Mouse (Mus musculus) heart, embryonic 15.5 days (tissue): ENCODE results near the gene Prkg1. TPM values are rescaled to one million over a fixed set of nuclear protein-coding genes. Genes with fewer than 3 reads are reported as not detected.
"Not testable (repeated sequence)": the region's sequence is repeated elsewhere in the genome, so short reads cannot be mapped to it uniquely, and the experiment has no call there.

ENCODE experiments used
- ATAC-seq: fragments of 200-750 bp; cut with Nextera tagmentation; replicated peaks from 2 replicates; pipeline ENCODE4 v1.8.0; 2017; ENCODE audit warnings: low read depth, moderate TSS enrichment; ENCODE audit not compliant: insufficient number of reproducible peaks, insufficient read depth, low FRiP score
- H3K27ac ChIP-seq: fragments of 300-500 bp; sonication (generic); 2 replicates; pipeline ENCODE4 v1.5.1; 2015; ENCODE audit warnings: mild to moderate bottlenecking, inconsistent platforms
- H3K27me3 ChIP-seq: fragments of 300-500 bp; sonication (generic); 2 replicates; pipeline ENCODE4 v1.6.1; 2015; ENCODE audit warnings: inconsistent platforms
- H3K36me3 ChIP-seq: fragments of 300-500 bp; sonication (generic); 2 replicates; pipeline ENCODE4 v1.6.1; 2015; ENCODE audit warnings: mild to moderate bottlenecking, inconsistent platforms
- H3K4me1 ChIP-seq: fragments of 300-500 bp; sonication (generic); replicated peaks from 2 replicates; pipeline ENCODE4 v1.6.1; 2015; ENCODE audit warnings: inconsistent platforms
- H3K4me2 ChIP-seq: fragments of 300-500 bp; sonication (generic); 2 replicates; pipeline ENCODE4 v1.6.1; 2015; ENCODE audit warnings: inconsistent platforms, mild to moderate bottlenecking, moderate library complexity
- H3K4me3 ChIP-seq: fragments of 300-500 bp; sonication (generic); 2 replicates; pipeline ENCODE4 v1.5.1; 2015; ENCODE audit warnings: mild to moderate bottlenecking, inconsistent platforms
- H3K9ac ChIP-seq: fragments of 300-500 bp; sonication (generic); 2 replicates; pipeline ENCODE4 v1.6.1; 2015; ENCODE audit warnings: mild to moderate bottlenecking, inconsistent platforms
- H3K9me3 ChIP-seq: fragments of 300-500 bp; sonication (generic); replicated peaks from 2 replicates; pipeline ENCODE4 v1.6.1; 2016; ENCODE audit warnings: inconsistent platforms
- WGBS: fragments of 180-500 bp; shearing (Covaris S2); methylation state at CpG from one replicate; pipeline ENCODE4 v1.1.7; 2015; ENCODE audit warnings: mixed read lengths; 5-methylcytosine and 5-hydroxymethylcytosine counted together
- polyA plus RNA-seq: library from polyadenylated mRNA; unstranded; fragments of >200 nt; fragmentation: Nextera tagmentation; extraction: Ambion mirVana; gene quantifications from 2 replicates; pipeline ENCODE4 v1.2.1, GENCODE M21; 2015

The Prkg1 gene
- polyA plus RNA-seq, 1 experiment from 2014 or later: 6.0 TPM

DNA sequence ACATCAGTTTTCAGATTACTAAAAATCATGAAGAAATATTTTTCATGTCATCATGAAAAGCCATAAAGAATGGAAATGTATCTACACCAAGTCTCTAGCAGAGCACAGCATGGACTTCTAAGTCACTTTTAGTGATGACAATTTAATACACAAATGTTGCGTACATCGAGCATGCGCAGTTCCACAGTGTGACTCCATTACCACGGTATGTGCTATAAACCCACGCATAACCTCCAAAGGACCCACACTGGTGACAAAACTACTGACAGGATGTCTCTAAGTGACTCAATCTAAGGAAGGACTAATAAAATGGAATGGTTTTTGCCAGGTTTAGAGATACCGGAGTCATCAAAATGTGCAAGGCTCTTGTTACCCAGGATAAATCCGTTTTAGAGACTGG lies 480.7 kb downstream of the Prkg1 start:
- no peak overlapping the region for H3K27ac ChIP-seq
- no peaks in the 10 kb centered on the region for H3K4me1 ChIP-seq
- H3K4me2 ChIP-seq: no peak overlapping the region
- WGBS: 88% methylated on average over 7 of the region's 7 CpGs
- no peaks in the 10 kb centered on the region for H3K27me3 ChIP-seq
- H3K9ac ChIP-seq: no peak overlapping the region
- no peak overlapping the region for H3K4me3 ChIP-seq
- ATAC-seq: no peak
- H3K9me3 ChIP-seq: no peaks in the 10 kb centered on the region
- no peaks in the 10 kb centered on the region for H3K36me3 ChIP-seq

GRCm38 (mm10) chr19:31283617-31284016 lies 481.2 kb downstream of the Prkg1 start:
- Histone ChIP-seq H3K27ac (no peak overlapping the region), H3K9ac (no peak overlapping the region), H3K9me3 (no peaks in the 10 kb centered on the region), H3K4me3 (no peak overlapping the region), H3K27me3 (no peaks in the 10 kb centered on the region), H3K4me1 (no peaks in the 10 kb centered on the region), H3K36me3 (no peaks in the 10 kb centered on the region), H3K4me2 (no peak overlapping the region)
- WGBS: 84% methylated on average over 2 of the region's 2 CpGs
- ATAC-seq: no peak

DNA sequence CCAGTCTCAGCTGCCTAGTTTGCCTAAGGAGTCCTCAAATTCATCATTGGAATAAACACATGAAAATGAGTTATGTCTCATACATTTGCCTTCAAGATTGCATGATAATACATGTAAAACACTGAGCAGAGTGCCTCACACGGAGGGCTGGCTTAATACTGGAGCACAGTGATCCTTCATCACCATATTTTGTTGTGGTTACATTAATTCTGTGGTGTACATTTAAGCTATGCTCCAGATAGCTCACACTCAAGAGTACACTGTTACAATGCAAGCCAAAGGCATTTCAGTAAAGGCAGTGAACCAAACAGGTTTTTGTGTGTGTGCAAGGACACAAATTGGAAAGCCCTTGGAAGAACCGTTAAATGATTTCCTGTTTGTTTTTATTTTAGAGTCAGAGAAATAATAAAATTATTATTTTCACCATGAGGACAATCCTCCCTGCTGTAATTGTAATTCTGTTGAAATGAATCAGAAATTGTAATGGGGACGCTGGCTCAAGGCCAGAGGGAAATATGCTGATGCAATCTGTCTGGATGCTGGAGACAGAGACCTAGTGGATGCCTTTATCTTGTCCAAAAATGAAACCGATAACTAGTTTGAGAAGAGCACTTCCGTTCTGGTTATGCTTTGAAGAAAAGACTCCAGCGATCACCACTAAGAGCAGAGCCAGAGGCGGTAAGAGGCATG lies 484.9 kb downstream of the Prkg1 start:
- no peak overlapping the region for H3K4me2 ChIP-seq
- H3K9me3 ChIP-seq: no peaks in the 10 kb centered on the region
- no peaks in the 10 kb centered on the region for H3K4me1 ChIP-seq
- ATAC-seq: no peak
- no peaks in the 10 kb centered on the region for H3K36me3 ChIP-seq
- no peak overlapping the region for H3K27ac ChIP-seq
- no peaks in the 10 kb centered on the region for H3K27me3 ChIP-seq
- WGBS: 69% methylated on average over 7 of the region's 7 CpGs
- no peak overlapping the region for H3K9ac ChIP-seq
- H3K4me3 ChIP-seq: no peak overlapping the region

GRCm38 (mm10) chr19:31262438-31262837 lies 502.4 kb downstream of the Prkg1 start:
- Histone ChIP-seq H3K4me2 (no peak overlapping the region), H3K27me3 (no peaks in the 10 kb centered on the region), H3K9ac (no peak overlapping the region), H3K4me1 (no peaks in the 10 kb centered on the region), H3K4me3 (no peak overlapping the region), H3K27ac (no peak overlapping the region), H3K36me3 (no peaks in the 10 kb centered on the region), H3K9me3 (no peaks in the 10 kb centered on the region)
- 86% methylated on average over 1 of the region's 1 CpGs for WGBS
- no peak for ATAC-seq

DNA sequence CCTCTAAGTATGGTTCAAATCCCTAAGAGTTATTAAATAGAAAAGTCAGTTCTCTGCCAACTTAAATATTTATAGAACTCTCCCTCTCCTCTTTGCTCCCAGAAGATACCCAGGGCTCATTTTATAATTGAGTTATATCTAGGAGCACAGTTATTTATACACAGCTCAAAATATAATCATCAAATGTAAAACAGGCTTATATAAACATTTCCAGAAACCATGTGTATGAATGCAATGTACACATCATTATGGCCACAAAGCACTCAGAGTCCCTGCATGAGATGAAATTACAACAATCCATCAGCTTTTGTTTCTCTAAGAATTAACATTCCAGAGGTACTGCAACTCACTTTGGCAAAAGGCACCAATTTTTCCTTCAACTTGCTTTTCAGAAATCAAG lies 504.3 kb downstream of the Prkg1 start:
- Histone ChIP-seq H3K27me3 (no peaks in the 10 kb centered on the region), H3K9me3 (no peaks in the 10 kb centered on the region), H3K27ac (no peak overlapping the region), H3K36me3 (no peaks in the 10 kb centered on the region), H3K4me3 (no peak overlapping the region), H3K9ac (no peak overlapping the region), H3K4me2 (no peak overlapping the region), H3K4me1 (no peaks in the 10 kb centered on the region)
- no peak for ATAC-seq

- H3K9me3 ChIP-seq: no peaks in the 10 kb centered on the region
- no peaks in the 10 kb centered on the region for H3K4me1 ChIP-seq
- WGBS: 70% methylated on average over 2 of the region's 2 CpGs
- H3K36me3 ChIP-seq: no peaks in the 10 kb centered on the region
- no peak overlapping the region for H3K4me2 ChIP-seq
- no peak overlapping the region for H3K27ac ChIP-seq
- no peaks in the 10 kb centered on the region for H3K27me3 ChIP-seq
- no peak overlapping the region for H3K9ac ChIP-seq
- ATAC-seq: no peak
- no peak overlapping the region for H3K4me3 ChIP-seq
These were observed 509.1 kb downstream of the Prkg1 start for GRCm38 (mm10) chr19:31255780-31256179.

DNA sequence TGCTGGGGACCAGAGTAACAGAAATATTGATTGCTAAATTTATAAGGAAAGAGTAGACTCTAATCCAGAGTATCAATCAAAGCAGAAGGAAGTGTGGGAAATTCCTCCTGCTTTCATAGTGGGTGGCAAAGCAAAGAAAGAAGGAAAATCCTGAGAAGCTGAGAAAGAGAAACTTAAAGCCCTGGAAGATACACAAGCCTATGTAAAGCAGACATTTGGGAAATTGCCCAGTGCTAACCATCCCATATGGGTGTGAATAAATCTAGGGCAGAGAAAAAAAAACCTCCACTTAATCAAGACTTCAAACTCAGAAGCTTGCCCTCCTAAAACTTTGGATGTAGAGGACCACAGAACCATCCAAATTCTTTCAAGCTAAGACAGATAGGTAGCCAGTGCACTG lies 532.4 kb downstream of the Prkg1 start:
- H3K9ac ChIP-seq: no peak overlapping the region
- no peaks in the 10 kb centered on the region for H3K36me3 ChIP-seq
- no peak overlapping the region for H3K4me3 ChIP-seq
- no peaks in the 10 kb centered on the region for H3K27me3 ChIP-seq
- no peak overlapping the region for H3K27ac ChIP-seq
- no peaks in the 10 kb centered on the region for H3K4me1 ChIP-seq
- H3K9me3 ChIP-seq: no peaks in the 10 kb centered on the region
- no peak for ATAC-seq
- H3K4me2 ChIP-seq: no peak overlapping the region

DNA sequence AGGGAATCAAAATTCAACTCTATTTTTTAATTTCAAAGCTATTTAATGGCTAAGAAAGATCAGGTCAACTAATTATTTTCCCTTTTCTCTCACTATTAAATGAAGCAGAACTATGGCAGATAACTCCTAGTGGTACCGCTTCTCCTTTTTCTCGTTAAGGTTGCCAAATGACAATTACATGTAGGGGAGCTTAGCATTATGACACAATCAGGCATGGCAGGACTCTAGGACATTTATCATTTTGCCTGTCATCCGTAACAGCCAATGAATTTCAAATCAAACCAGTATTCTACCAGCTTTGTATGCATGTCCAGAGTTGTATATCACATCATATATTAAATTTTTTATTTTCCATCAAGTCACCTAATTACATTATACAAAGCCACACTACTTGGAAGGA lies 536.4 kb downstream of the Prkg1 start:
- Histone ChIP-seq H3K27me3 (no peaks in the 10 kb centered on the region), H3K9me3 (no peaks in the 10 kb centered on the region), H3K9ac (no peak overlapping the region), H3K27ac (no peak overlapping the region), H3K4me1 (no peaks in the 10 kb centered on the region), H3K36me3 (no peaks in the 10 kb centered on the region), H3K4me3 (no peak overlapping the region), H3K4me2 (no peak overlapping the region)
- ATAC-seq: no peak
- WGBS: 88% methylated on average over 3 of the region's 3 CpGs

GRCm38 (mm10) chr19:31223457-31223856 lies 541.4 kb downstream of the Prkg1 start:
- H3K9ac ChIP-seq: no peak overlapping the region
- no peak overlapping the region for H3K4me2 ChIP-seq
- ATAC-seq: no peak
- no peak overlapping the region for H3K4me3 ChIP-seq
- H3K36me3 ChIP-seq: no peaks in the 10 kb centered on the region
- H3K4me1 ChIP-seq: no peaks in the 10 kb centered on the region
- no peaks in the 10 kb centered on the region for H3K27me3 ChIP-seq
- no peaks in the 10 kb centered on the region for H3K9me3 ChIP-seq
- WGBS: 90% methylated on average over 1 of the region's 1 CpGs
- H3K27ac ChIP-seq: no peak overlapping the region

DNA sequence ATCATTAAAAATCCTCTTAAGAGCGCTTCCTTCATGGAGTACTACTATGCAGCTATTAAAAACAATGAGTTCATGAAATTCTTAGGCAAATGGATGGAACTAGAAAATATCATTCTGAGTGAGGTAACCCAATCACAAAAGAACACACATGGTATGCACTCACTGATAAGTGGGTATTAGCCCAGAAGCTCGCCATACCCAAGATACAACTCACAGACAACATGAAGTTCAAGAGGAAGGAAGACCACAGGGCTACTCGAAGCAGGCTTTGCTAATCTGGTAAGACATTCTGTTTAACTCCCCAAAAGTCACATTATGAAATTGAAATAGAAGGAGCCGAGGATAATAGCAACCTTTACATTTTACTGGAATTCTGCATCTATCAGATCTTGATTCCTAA lies 545.6 kb downstream of the Prkg1 start:
- H3K9ac ChIP-seq, H3K9me3 ChIP-seq, H3K4me2 ChIP-seq, H3K36me3 ChIP-seq, ATAC-seq, H3K27ac ChIP-seq, H3K4me1 ChIP-seq, H3K4me3 ChIP-seq, H3K27me3 ChIP-seq: not testable (repeated sequence)
- 69% methylated on average over 4 of the region's 4 CpGs for WGBS

DNA sequence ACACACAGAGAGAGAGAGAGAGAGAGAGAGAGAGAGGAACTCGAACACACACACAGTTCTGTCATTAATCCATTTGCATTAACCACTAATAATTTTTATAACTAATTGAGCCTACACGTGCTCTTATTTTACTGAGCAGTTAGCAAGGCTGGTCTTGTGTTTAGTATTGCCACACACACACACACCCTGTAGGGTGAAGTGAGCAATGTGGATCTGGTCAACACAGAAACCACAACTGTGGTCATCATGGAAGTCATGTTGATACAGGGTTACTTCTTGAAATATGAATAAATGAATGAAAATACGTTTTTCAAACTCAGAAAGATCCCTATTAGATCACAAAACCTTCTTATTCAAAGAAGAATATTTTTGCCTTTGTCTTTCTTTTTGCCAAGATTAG lies 554.0 kb downstream of the Prkg1 start:
- no peak for ATAC-seq
- H3K9ac ChIP-seq: no peak overlapping the region
- WGBS: 72% methylated on average over 3 of the region's 3 CpGs

GRCm38 (mm10) chr19:31210449-31210848 lies 554.4 kb downstream of the Prkg1 start:
- H3K36me3 ChIP-seq: no peaks in the 10 kb centered on the region
- no peak for ATAC-seq
- no peak overlapping the region for H3K4me3 ChIP-seq
- no peak overlapping the region for H3K4me2 ChIP-seq
- H3K27ac ChIP-seq: no peak overlapping the region
- no peaks in the 10 kb centered on the region for H3K27me3 ChIP-seq
- no peak overlapping the region for H3K9ac ChIP-seq
- H3K9me3 ChIP-seq: no peaks in the 10 kb centered on the region
- 45% methylated on average over 2 of the region's 2 CpGs for WGBS
- H3K4me1 ChIP-seq: 0 out of 2 replicates have a peak, but pooled peaks cover 2% of the 10 kb centered on the region

More for the DNA sequence above, 554.0 kb downstream of the Prkg1 start:
- Histone ChIP-seq H3K4me3 (no peak overlapping the region), H3K9me3 (no peaks in the 10 kb centered on the region), H3K36me3 (no peaks in the 10 kb centered on the region), H3K27ac (no peak overlapping the region), H3K4me1 (0 out of 2 replicates have a peak, but pooled peaks cover 2% of the 10 kb centered on the region), H3K4me2 (no peak overlapping the region), H3K27me3 (no peaks in the 10 kb centered on the region)
